Mouse (Mus musculus): ENCODE results near the gene Amfr.

GRCm38 (mm10) chr8:93952511-93952910 is 60.1 kb downstream of the Amfr start:
- TF ChIP-seq MAFK (IDR thresholded peaks at IDR 0.05; ENCODE audit: insufficient replicate concordance, low read length): no peak
- no peak for TF ChIP-seq UBTF (IDR thresholded peaks at IDR 0.05; ENCODE audit: low read depth, low read length)
- no peak for TF ChIP-seq POLR2A (IDR thresholded peaks at IDR 0.05; ENCODE audit: low read depth, low read length)
- no peak for TF ChIP-seq CTCF (conservative IDR thresholded peaks at IDR 0.05 in 1 of 2, IDR thresholded peaks at IDR 0.05 in 1 of 2; ENCODE audit: low read depth in 2 of 2, low read length in 2 of 2)
- no peak for TF ChIP-seq ETS1 (conservative IDR thresholded peaks at IDR 0.05; ENCODE audit: low read depth, low read length)
